Mouse (Mus musculus) stomach, embryonic 14.5 days (tissue): Measurements from ENCODE around the gene Spon2. TPM values are rescaled to one million over a fixed set of nuclear protein-coding genes. Genes with fewer than 3 reads are reported as not detected.
A peak's percentile ranks its signal among the peaks of the same experiment; 100 is the strongest.

ENCODE experiments used
- ATAC-seq: fragments of 200-750 bp; cut with Nextera tagmentation; 2 replicates; pipeline ENCODE4 v1.8.0; 2017; ENCODE audit warnings: low read depth, moderate TSS enrichment; ENCODE audit not compliant: insufficient number of reproducible peaks, insufficient read depth, low FRiP score
- H3K27ac ChIP-seq: fragments of 300-500 bp; sonication (generic); 2 replicates; pipeline ENCODE4 v1.5.1; 2014; ENCODE audit warnings: mild to moderate bottlenecking, low read length, moderate library complexity, mixed read lengths
- H3K27me3 ChIP-seq: fragments of 300-500 bp; sonication (generic); 2 replicates; pipeline ENCODE4 v1.6.1; 2014; ENCODE audit warnings: low read length, control low read depth, mixed read lengths; ENCODE audit not compliant: control insufficient read depth, insufficient read depth
- H3K36me3 ChIP-seq: fragments of 300-500 bp; sonication (generic); 2 replicates; pipeline ENCODE4 v1.6.1; 2014; ENCODE audit warnings: mild to moderate bottlenecking, control low read depth, low read length, moderate library complexity, mixed read lengths; ENCODE audit not compliant: control insufficient read depth, insufficient read depth
- H3K4me1 ChIP-seq: fragments of 300-500 bp; sonication (generic); 2 replicates; pipeline ENCODE4 v1.6.1; 2014; ENCODE audit warnings: low read length, control low read depth, mixed read lengths; ENCODE audit not compliant: control insufficient read depth, insufficient read depth
- H3K4me2 ChIP-seq: fragments of 300-500 bp; sonication (generic); replicated peaks from 2 replicates; pipeline ENCODE4 v1.6.1; 2014; ENCODE audit warnings: low read depth, low read length, control low read depth
- H3K4me3 ChIP-seq: fragments of 300-500 bp; sonication (generic); 2 replicates; pipeline ENCODE4 v1.5.1; 2014; ENCODE audit warnings: low read depth, low read length, control low read depth
- H3K9ac ChIP-seq: fragments of 300-500 bp; sonication (generic); replicated peaks from 2 replicates; pipeline ENCODE4 v1.6.1; 2014; ENCODE audit warnings: low read depth, mild to moderate bottlenecking, control low read depth, low read length, moderate library complexity, mixed read lengths
- H3K9me3 ChIP-seq: fragments of 300-500 bp; sonication (generic); 2 replicates; pipeline ENCODE4 v1.6.1; 2016; ENCODE audit warnings: low read depth, low read length, control low read depth; ENCODE audit not compliant: control insufficient read depth
- WGBS: fragments of 180-500 bp; shearing (Covaris S2); extraction: QIAGEN DNeasy Blood & Tissue Kit; methylation state at CpG from one replicate; pipeline ENCODE4 v1.1.7; 2014; 5-methylcytosine and 5-hydroxymethylcytosine counted together
- polyA plus RNA-seq: library from polyadenylated mRNA; unstranded; fragments of >200 nt; fragmentation: Nextera tagmentation; extraction: Ambion mirVana; gene quantifications from 2 replicates; pipeline ENCODE4 v1.2.1, GENCODE M21; 2014

Spon2 gene
- 23.6 and 23.7 TPM in 2 replicates for polyA plus RNA-seq

DNA sequence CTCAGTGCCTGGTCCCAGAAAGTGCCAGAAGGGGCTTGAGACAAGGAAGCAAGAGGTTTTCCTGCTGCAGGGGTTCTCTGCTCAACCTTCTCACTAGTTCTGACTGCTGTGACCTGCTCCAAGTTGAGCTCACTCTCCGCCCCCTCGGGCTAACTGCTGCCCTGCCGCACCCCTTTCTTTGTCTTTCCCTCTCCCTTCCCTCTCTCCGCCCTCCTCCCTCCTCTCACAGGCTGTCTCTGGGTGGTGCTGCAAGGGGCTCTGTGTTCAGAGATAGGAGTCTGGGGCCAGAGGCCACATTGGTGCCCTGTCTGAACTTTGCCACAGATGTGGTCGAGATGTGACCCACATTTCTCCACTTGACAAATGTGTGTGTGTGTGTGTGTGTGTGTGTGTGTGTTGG lies at the start of gene Spon2:
TSS of gene Spon2 (minus strand) at position 375 of the 400 bp plus-strand sequence.
- Histone ChIP-seq H3K4me3 (peak within 1 kb of the TSS; percentile 11; the same call in 1 of the 2 replicates), H3K36me3 (no peaks in the 10 kb centered on the region), H3K27me3 (no peaks in the 10 kb centered on the region), H3K9ac (peak within 1 kb of the TSS; percentile 25; the same call in 1 of the 2 replicates), H3K4me1 (peaks cover 35% of the 10 kb centered on the region), H3K4me2 (peak within 1 kb of the TSS; percentile 33), H3K27ac (peak within 1 kb of the TSS; percentile 78), H3K9me3 (no peaks in the 10 kb centered on the region)
- peak; percentile 73 for ATAC-seq
- 14% methylated on average over 5 of the region's 5 CpGs for WGBS

DNA sequence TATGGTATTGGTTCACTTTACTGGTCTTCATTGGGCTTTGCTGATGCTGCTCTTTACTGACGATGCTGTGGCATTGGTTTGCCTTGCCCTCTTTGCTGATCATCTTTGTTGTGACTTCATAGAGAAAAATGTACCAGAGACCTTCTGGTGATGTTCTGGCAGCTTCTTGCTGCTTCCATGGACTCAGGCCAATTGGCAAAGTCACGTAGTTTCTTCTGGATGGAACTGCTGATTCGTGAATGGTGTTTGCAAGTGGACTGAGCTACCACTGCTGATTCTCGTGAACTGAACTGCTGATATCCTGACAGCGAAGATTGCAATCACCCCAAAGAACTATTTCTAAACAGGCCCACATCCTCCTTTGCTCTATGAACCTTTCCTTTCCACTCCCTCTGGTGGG lies 36.2 kb upstream of the Spon2 start:
- Histone ChIP-seq H3K9me3 (no peaks in the 10 kb centered on the region), H3K27ac (no peak overlapping the region), H3K4me1 (no peaks in the 10 kb centered on the region), H3K4me3 (no peak overlapping the region), H3K36me3 (peaks cover 97% of the 10 kb centered on the region), H3K9ac (no peak overlapping the region), H3K27me3 (no peaks in the 10 kb centered on the region), H3K4me2 (no peak overlapping the region)
- WGBS: 89% methylated on average over 5 of the region's 5 CpGs
- ATAC-seq: no peak

DNA sequence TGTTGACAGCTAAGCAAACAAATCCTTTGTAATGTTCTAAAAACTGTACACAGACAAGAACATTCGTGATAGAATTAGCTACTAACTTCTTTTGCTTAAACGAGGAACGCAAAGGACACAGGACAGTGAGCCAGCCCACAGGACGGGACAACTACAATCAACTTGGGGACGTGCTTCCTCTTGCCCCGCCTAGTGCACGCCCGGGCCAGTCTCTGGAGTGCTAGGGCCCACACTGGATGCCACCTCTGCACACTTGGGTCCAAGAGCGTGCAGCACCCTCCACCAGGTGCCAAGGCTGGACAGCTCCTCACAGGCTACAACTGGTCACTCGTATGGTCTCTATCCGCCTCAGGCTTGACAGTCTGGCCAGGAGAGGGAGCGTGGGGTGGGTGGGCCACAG lies 29.9 kb upstream of the Spon2 start:
- Histone ChIP-seq H3K9ac (no peak overlapping the region), H3K4me3 (no peak overlapping the region), H3K4me1 (peaks cover 16% of the 10 kb centered on the region; the same call in 1 of the 2 replicates), H3K27ac (no peak overlapping the region), H3K36me3 (peaks cover 63% of the 10 kb centered on the region), H3K27me3 (no peaks in the 10 kb centered on the region), H3K9me3 (no peaks in the 10 kb centered on the region), H3K4me2 (no peak overlapping the region)
- ATAC-seq: no peak
- 81% methylated on average over 12 of the region's 12 CpGs for WGBS

DNA sequence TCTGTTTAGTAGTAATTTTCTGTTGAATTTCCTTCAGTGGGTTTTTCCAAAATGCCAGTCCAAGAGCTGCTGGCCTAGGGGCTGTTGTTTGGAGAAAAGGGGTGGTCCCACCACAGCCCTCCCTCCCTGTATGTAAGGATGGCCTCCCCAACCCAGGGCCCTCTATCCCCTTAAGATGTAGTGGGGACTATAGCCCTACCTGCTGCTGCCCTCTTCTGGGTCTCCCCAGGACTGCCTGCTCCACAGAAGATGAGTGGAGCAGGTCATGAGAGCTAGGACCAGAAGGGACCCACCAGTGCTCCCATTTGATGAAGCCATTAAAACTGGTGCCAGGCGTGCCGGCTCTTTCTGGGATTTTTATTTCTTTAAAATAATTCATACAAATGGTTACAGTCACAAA lies 29.1 kb upstream of the Spon2 start:
- H3K4me2 ChIP-seq: no peak overlapping the region
- H3K4me1 ChIP-seq: peaks cover 16% of the 10 kb centered on the region; the same call in 1 of the 2 replicates
- no peak overlapping the region for H3K9ac ChIP-seq
- no peaks in the 10 kb centered on the region for H3K27me3 ChIP-seq
- no peak for ATAC-seq
- H3K4me3 ChIP-seq: no peak overlapping the region
- WGBS: 92% methylated on average over 2 of the region's 2 CpGs
- H3K9me3 ChIP-seq: no peaks in the 10 kb centered on the region
- peaks cover 55% of the 10 kb centered on the region for H3K36me3 ChIP-seq
- H3K27ac ChIP-seq: no peak overlapping the region

DNA sequence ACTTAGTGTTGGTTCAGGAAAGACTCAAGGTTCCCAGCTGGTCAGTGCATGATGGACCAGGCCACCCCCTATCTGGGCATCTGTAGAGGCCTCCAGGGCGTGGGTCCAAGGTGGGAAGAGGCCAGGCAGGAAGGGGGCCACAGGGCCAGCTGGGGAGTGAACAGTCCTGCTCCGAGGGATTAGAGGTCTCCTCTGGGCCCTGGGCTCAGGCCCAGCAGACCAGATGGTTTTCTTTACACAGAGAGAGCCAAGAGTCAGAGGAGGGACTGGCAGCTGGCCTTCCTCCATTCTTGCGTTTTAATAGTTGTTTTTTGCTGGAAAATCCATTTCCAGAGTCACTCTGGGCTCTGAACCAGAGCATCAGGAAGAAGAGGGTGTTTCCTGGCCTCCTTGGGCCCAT lies 27.4 kb upstream of the Spon2 start:
- H3K9ac ChIP-seq: no peak overlapping the region
- peaks cover 40% of the 10 kb centered on the region for H3K36me3 ChIP-seq
- ATAC-seq: peak; percentile 74
- no peaks in the 10 kb centered on the region for H3K9me3 ChIP-seq
- peaks cover 17% of the 10 kb centered on the region; the same call in 1 of the 2 replicates for H3K4me1 ChIP-seq
- no peak overlapping the region for H3K4me2 ChIP-seq
- no peaks in the 10 kb centered on the region for H3K27me3 ChIP-seq
- no peak overlapping the region for H3K4me3 ChIP-seq
- WGBS: 45% methylated on average over 3 of the region's 3 CpGs
- H3K27ac ChIP-seq: peak overlapping the region; percentile 86

DNA sequence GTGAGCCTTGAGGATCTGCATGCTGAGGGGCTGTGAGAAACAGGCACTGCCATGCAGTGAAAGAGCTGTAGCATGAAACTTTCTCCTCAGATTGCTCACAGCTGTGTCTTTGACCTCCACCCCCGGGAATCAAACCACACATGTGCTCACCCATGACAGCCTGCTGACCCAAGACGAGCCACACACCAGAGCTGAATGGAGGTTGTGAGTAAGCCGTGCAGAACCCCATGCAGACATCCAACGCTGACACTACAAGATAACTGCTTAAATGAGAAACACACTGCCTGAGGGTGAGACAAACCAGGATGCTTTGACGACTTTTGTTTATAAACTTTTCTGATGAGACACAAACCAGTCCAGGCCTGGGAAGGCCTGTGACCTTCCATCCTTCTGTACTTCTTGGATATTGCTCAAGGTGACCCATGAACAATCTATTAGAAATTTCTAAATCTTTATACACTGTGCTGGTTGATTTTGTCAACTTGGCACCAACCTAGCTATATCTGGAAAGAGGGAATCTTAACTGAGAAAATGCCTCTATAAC lies 26.2 kb upstream of the Spon2 start:
- no peak for ATAC-seq
- Histone ChIP-seq H3K4me2 (no peak overlapping the region), H3K27me3 (no peaks in the 10 kb centered on the region), H3K27ac (peak overlapping the region; percentile 41; the same call in 1 of the 2 replicates), H3K9me3 (no peaks in the 10 kb centered on the region), H3K4me1 (peaks cover 25% of the 10 kb centered on the region), H3K4me3 (no peak overlapping the region), H3K9ac (no peak overlapping the region), H3K36me3 (peaks cover 28% of the 10 kb centered on the region)
- 41% methylated on average over 5 of the region's 5 CpGs for WGBS

DNA sequence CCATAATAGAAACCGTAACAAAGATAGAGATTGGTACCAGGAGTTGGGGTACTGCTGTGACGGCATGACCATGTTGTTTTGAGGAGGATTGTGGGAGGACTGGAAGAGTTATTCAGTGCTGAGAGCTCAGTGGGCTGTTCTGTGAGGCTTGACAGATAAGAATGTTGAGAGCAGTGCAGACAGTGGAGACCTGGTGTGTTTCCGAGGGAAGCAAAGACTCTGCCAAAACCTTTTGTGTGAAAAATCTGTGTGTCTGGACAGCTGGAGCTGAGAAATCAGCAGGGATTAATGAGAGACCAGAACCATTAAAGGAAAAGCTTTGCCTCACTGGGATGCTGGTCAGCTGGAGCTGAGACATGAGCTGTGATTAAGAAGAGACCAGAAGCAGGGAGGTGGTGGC lies 21.7 kb upstream of the Spon2 start:
- no peaks in the 10 kb centered on the region for H3K36me3 ChIP-seq
- H3K4me1 ChIP-seq: peaks cover 15% of the 10 kb centered on the region
- peak; percentile 64; the same call in 1 of the 2 replicates for ATAC-seq
- no peaks in the 10 kb centered on the region for H3K27me3 ChIP-seq
- H3K4me2 ChIP-seq: no peak overlapping the region
- no peak overlapping the region for H3K9ac ChIP-seq
- 45% methylated on average over 3 of the region's 3 CpGs for WGBS
- H3K27ac ChIP-seq: peak overlapping the region; percentile 71
- H3K4me3 ChIP-seq: no peak overlapping the region
- no peaks in the 10 kb centered on the region for H3K9me3 ChIP-seq

DNA sequence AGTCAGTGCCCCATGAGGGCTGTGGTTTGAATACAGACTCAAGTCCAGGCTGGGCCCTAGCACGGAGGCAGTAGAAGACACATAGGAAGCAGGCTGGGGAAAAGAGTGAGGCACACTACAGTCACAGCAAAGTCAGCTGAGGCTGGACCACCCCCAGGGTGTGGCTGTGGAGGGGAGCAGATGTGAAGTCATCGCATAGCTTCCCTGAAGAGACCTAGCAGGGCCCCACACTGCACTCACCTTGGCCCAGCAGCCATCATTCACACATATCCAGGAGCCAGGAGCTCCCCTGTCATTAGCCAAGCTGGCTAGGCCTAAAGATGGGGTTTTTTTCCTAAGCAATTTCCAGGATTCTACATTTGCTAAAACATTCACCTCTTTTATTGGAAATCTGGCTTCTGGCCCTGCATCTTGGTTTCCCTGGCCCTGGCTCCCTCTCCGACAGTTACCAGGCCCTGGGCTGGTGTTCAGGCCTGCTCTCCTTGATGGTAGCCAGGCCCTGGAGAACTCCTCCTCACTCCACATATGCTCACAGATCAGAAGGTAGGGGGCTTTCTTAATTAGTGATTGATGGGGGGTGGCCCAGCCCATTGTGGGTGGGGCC lies 21.0 kb upstream of the Spon2 start:
- 0 out of 2 replicates have a peak, but pooled peaks have one; percentile 5 for ATAC-seq
- 54% methylated on average over 3 of the region's 3 CpGs for WGBS
- Histone ChIP-seq H3K4me2 (no peak overlapping the region), H3K4me1 (peaks cover 22% of the 10 kb centered on the region), H3K4me3 (no peak overlapping the region), H3K9me3 (no peaks in the 10 kb centered on the region), H3K27ac (peak overlapping the region; percentile 71; the same call in 1 of the 2 replicates), H3K36me3 (no peaks in the 10 kb centered on the region), H3K9ac (no peak overlapping the region), H3K27me3 (no peaks in the 10 kb centered on the region)
